Mouse (Mus musculus) lung, postnatal 0 days (tissue): Measurements from ENCODE around the gene Pak7. TPM values are rescaled to one million over a fixed set of nuclear protein-coding genes. Genes with fewer than 3 reads are reported as not detected.
"Not testable (repeated sequence)": the region's sequence is repeated elsewhere in the genome, so short reads cannot be mapped to it uniquely, and the experiment has no call there.

Source experiments
- ATAC-seq: fragments of 200-750 bp; cut with Nextera tagmentation; 2 replicates; pipeline ENCODE4 v1.8.0; 2017; ENCODE audit warnings: moderate library complexity
- DNase-seq: peaks from one replicate; pipeline ENCODE4 v3.0.0-alpha.2; 2016; ENCODE audit warnings: low spot score
- H3K27ac ChIP-seq: fragments of 300-500 bp; sonication (generic); 2 replicates; pipeline ENCODE4 v1.5.1; 2014; ENCODE audit warnings: antibody characterized with exemption, mild to moderate bottlenecking, low read length, mixed read lengths
- H3K27me3 ChIP-seq: fragments of 300-500 bp; sonication (generic); replicated peaks from 2 replicates; pipeline ENCODE4 v1.6.1; 2014; ENCODE audit warnings: low read length, mixed read lengths; ENCODE audit not compliant: insufficient read depth
- H3K36me3 ChIP-seq: fragments of 300-500 bp; sonication (generic); 2 replicates; pipeline ENCODE4 v1.6.1; 2014; ENCODE audit warnings: low read length, mixed read lengths; ENCODE audit not compliant: insufficient read depth
- H3K4me1 ChIP-seq: fragments of 300-500 bp; sonication (generic); 2 replicates; pipeline ENCODE4 v1.6.1; 2014; ENCODE audit warnings: antibody characterized with exemption, low read depth, low read length, mixed read lengths; ENCODE audit not compliant: insufficient read depth
- H3K4me2 ChIP-seq: fragments of 300-500 bp; sonication (generic); replicated peaks from 2 replicates; pipeline ENCODE4 v1.6.1; 2014; ENCODE audit warnings: low read depth, mild to moderate bottlenecking, low read length, moderate library complexity, mixed read lengths
- H3K4me3 ChIP-seq: fragments of 300-500 bp; sonication (generic); 2 replicates; pipeline ENCODE4 v1.5.1; 2014; ENCODE audit warnings: low read depth, low read length
- H3K9ac ChIP-seq: fragments of 300-500 bp; sonication (generic); replicated peaks from 2 replicates; pipeline ENCODE4 v1.6.1; 2014; ENCODE audit warnings: low read depth, mild to moderate bottlenecking
- H3K9me3 ChIP-seq: fragments of 300-500 bp; sonication (generic); 2 replicates; pipeline ENCODE4 v1.6.1; 2016; ENCODE audit warnings: low read length, mixed read lengths
- CTCF ChIP-seq: IDR thresholded peaks from 2 replicates; pipeline ENCODE4 v1.5.1; 2016; ENCODE audit warnings: antibody characterized with exemption, mild to moderate bottlenecking
- EP300 ChIP-seq: IDR thresholded peaks from 2 replicates; pipeline ENCODE4 v1.6.1; 2016; ENCODE audit warnings: antibody characterized with exemption, mild to moderate bottlenecking, control low read depth
- WGBS: fragments of 180-500 bp; shearing (Covaris S2); extraction: QIAGEN DNeasy Blood & Tissue Kit; methylation state at CpG from one replicate; pipeline ENCODE4 v1.1.7; 2014; 5-methylcytosine and 5-hydroxymethylcytosine counted together
- polyA plus RNA-seq: library from polyadenylated mRNA; unstranded; fragments of >200 nt; fragmentation: Nextera tagmentation; extraction: Ambion mirVana; gene quantifications from 2 replicates; pipeline ENCODE4 v1.2.1, GENCODE M21; 2015

The Pak7 gene
- polyA plus RNA-seq, 1 experiment from 2014 or later = 0.13 TPM

- Histone ChIP-seq H3K9ac (no peak overlapping the region), H3K27me3 (no peaks in the 10 kb centered on the region), H3K27ac (no peak overlapping the region), H3K36me3 (no peaks in the 10 kb centered on the region), H3K4me1 (no peaks in the 10 kb centered on the region), H3K9me3 (no peaks in the 10 kb centered on the region), H3K4me2 (no peak overlapping the region), H3K4me3 (no peak overlapping the region)
- DNase-seq = no peak
- ATAC-seq = no peak
- TF ChIP-seq EP300 = no peak
- TF ChIP-seq CTCF = no peak
- 65% methylated on average over 4 of the region's 4 CpGs for WGBS
These were observed 62.1 kb downstream of the Pak7 start for GRCm38 (mm10) chr2:136325646-136326045.

- no peaks in the 10 kb centered on the region for H3K9me3 ChIP-seq
- no peak overlapping the region for H3K4me2 ChIP-seq
- ATAC-seq = no peak
- H3K27me3 ChIP-seq = no peaks in the 10 kb centered on the region
- H3K4me3 ChIP-seq = no peak overlapping the region
- no peak for DNase-seq
- no peaks in the 10 kb centered on the region for H3K4me1 ChIP-seq
- 70% methylated on average over 3 of the region's 3 CpGs for WGBS
- no peaks in the 10 kb centered on the region for H3K36me3 ChIP-seq
- TF ChIP-seq CTCF (no peak), EP300 (no peak)
- H3K27ac ChIP-seq = no peak overlapping the region
- H3K9ac ChIP-seq = no peak overlapping the region
These were observed 78.5 kb downstream of the Pak7 start for GRCm38 (mm10) chr2:136309313-136309712.

GRCm38 (mm10) chr2:136308743-136309142 lies 79.0 kb downstream of the Pak7 start:
- no peak overlapping the region for H3K4me3 ChIP-seq
- TF ChIP-seq EP300 = no peak
- TF ChIP-seq CTCF = no peak
- H3K36me3 ChIP-seq = no peaks in the 10 kb centered on the region
- H3K4me1 ChIP-seq = no peaks in the 10 kb centered on the region
- H3K9me3 ChIP-seq = no peaks in the 10 kb centered on the region
- no peak for DNase-seq
- no peak overlapping the region for H3K27ac ChIP-seq
- no peak for ATAC-seq
- 69% methylated on average over 4 of the region's 4 CpGs for WGBS
- no peaks in the 10 kb centered on the region for H3K27me3 ChIP-seq
- no peak overlapping the region for H3K9ac ChIP-seq
- H3K4me2 ChIP-seq = no peak overlapping the region

GRCm38 (mm10) chr2:136302201-136302600 lies 85.6 kb downstream of the Pak7 start:
- Histone ChIP-seq H3K27ac (no peak overlapping the region), H3K4me2 (no peak overlapping the region), H3K4me3 (no peak overlapping the region), H3K4me1 (no peaks in the 10 kb centered on the region), H3K9me3 (no peaks in the 10 kb centered on the region), H3K36me3 (no peaks in the 10 kb centered on the region), H3K9ac (no peak overlapping the region), H3K27me3 (no peaks in the 10 kb centered on the region)
- ATAC-seq (no peak), DNase-seq (no peak)
- no peak for TF ChIP-seq CTCF
- no peak for TF ChIP-seq EP300
- 74% methylated on average over 2 of the region's 2 CpGs for WGBS

GRCm38 (mm10) chr2:136301406-136301805 lies 86.4 kb downstream of the Pak7 start:
- no peaks in the 10 kb centered on the region for H3K4me1 ChIP-seq
- H3K4me2 ChIP-seq = no peak overlapping the region
- H3K9me3 ChIP-seq = no peaks in the 10 kb centered on the region
- no peaks in the 10 kb centered on the region for H3K36me3 ChIP-seq
- no peak overlapping the region for H3K9ac ChIP-seq
- no peak for ATAC-seq
- TF ChIP-seq EP300 = no peak
- TF ChIP-seq CTCF = no peak
- H3K27ac ChIP-seq = no peak overlapping the region
- H3K4me3 ChIP-seq = no peak overlapping the region
- no peaks in the 10 kb centered on the region for H3K27me3 ChIP-seq
- no peak for DNase-seq

GRCm38 (mm10) chr2:136297371-136297770 lies 90.4 kb downstream of the Pak7 start:
- WGBS = 52% methylated on average over 1 of the region's 1 CpGs

GRCm38 (mm10) chr2:136282043-136282442 lies 105.7 kb downstream of the Pak7 start:
- Histone ChIP-seq H3K4me3 (no peak overlapping the region), H3K4me2 (no peak overlapping the region), H3K36me3 (no peaks in the 10 kb centered on the region), H3K27me3 (no peaks in the 10 kb centered on the region), H3K9ac (no peak overlapping the region), H3K9me3 (no peaks in the 10 kb centered on the region), H3K27ac (no peak overlapping the region), H3K4me1 (no peaks in the 10 kb centered on the region)
- ATAC-seq (no peak), DNase-seq (no peak)
- 74% methylated on average over 1 of the region's 1 CpGs for WGBS
- TF ChIP-seq EP300 (no peak), CTCF (no peak)

More at GRCm38 (mm10) chr2:136297371-136297770, 90.4 kb downstream of the Pak7 start:
- ATAC-seq (no peak), DNase-seq (no peak)
- Histone ChIP-seq H3K9ac (no peak overlapping the region), H3K4me3 (no peak overlapping the region), H3K27me3 (no peaks in the 10 kb centered on the region), H3K4me1 (no peaks in the 10 kb centered on the region), H3K36me3 (no peaks in the 10 kb centered on the region), H3K9me3 (no peaks in the 10 kb centered on the region), H3K4me2 (no peak overlapping the region), H3K27ac (no peak overlapping the region)
- TF ChIP-seq CTCF (no peak), EP300 (no peak)

- ATAC-seq, H3K9me3 ChIP-seq, H3K4me3 ChIP-seq, H3K4me2 ChIP-seq, H3K4me1 ChIP-seq, H3K27ac ChIP-seq, H3K36me3 ChIP-seq, DNase-seq, H3K9ac ChIP-seq, H3K27me3 ChIP-seq: not testable (repeated sequence)
- WGBS = 85% methylated on average over 4 of the region's 4 CpGs
These were observed 145.8 kb downstream of the Pak7 start for GRCm38 (mm10) chr2:136241960-136242359.
